Mouse (Mus musculus) neural tube, embryonic 12.5 days (tissue): ENCODE measurements around the gene Acsl4. TPM values are rescaled to one million over a fixed set of nuclear protein-coding genes. Genes with fewer than 3 reads are reported as not detected.
A peak's percentile ranks its signal among the peaks of the same experiment; 100 is the strongest.

Experiments
- ATAC-seq: fragments of 200-750 bp; cut with Nextera tagmentation; 2 replicates; pipeline ENCODE4 v1.8.0; 2017; ENCODE audit warnings: low read depth, mild to moderate bottlenecking, moderate TSS enrichment, moderate library complexity; ENCODE audit not compliant: low FRiP score
- H3K27ac ChIP-seq: fragments of 300-500 bp; sonication (generic); 2 replicates; pipeline ENCODE4 v1.5.1; 2016
- H3K27me3 ChIP-seq: fragments of 300-500 bp; sonication (generic); replicated peaks from 2 replicates; pipeline ENCODE4 v1.6.1; 2016; ENCODE audit warnings: mild to moderate bottlenecking
- H3K36me3 ChIP-seq: fragments of 300-500 bp; sonication (generic); 2 replicates; pipeline ENCODE4 v1.6.1; 2016; ENCODE audit warnings: mild to moderate bottlenecking
- H3K4me1 ChIP-seq: fragments of 300-500 bp; sonication (generic); 2 replicates; pipeline ENCODE4 v1.6.1; 2016
- H3K4me2 ChIP-seq: fragments of 300-500 bp; sonication (generic); replicated peaks from 2 replicates; pipeline ENCODE4 v1.6.1; 2016; ENCODE audit warnings: mild to moderate bottlenecking
- H3K4me3 ChIP-seq: fragments of 300-500 bp; sonication (generic); 2 replicates; pipeline ENCODE4 v1.5.1; 2016
- H3K9ac ChIP-seq: fragments of 300-500 bp; sonication (generic); 2 replicates; pipeline ENCODE4 v1.6.1; 2016; ENCODE audit warnings: mild to moderate bottlenecking
- H3K9me3 ChIP-seq: fragments of 300-500 bp; sonication (generic); 2 replicates; pipeline ENCODE4 v1.6.1; 2016; ENCODE audit warnings: mild to moderate bottlenecking
- WGBS: fragments of 180-500 bp; shearing (Covaris S2); methylation state at CpG from one replicate; pipeline ENCODE4 v1.1.7; 2016; 5-methylcytosine and 5-hydroxymethylcytosine counted together
- polyA plus RNA-seq: library from polyadenylated mRNA; unstranded; fragments of >200 nt; fragmentation: Nextera tagmentation; extraction: Ambion mirVana; gene quantifications from 2 replicates; pipeline ENCODE4 v1.2.1, GENCODE M21; 2016

Gene Acsl4
- polyA plus RNA-seq, 1 experiment from 2014 or later: 23.9 TPM

GRCm38 (mm10) chrX:142325760-142326159 is 64.6 kb downstream of the Acsl4 start:
- H3K4me1 ChIP-seq: no peaks in the 10 kb centered on the region
- 92% methylated on average over 2 of the region's 2 CpGs for WGBS
- no peak overlapping the region for H3K4me3 ChIP-seq
- no peak overlapping the region for H3K27ac ChIP-seq
- H3K9me3 ChIP-seq: no peaks in the 10 kb centered on the region
- no peaks in the 10 kb centered on the region; the same call in 1 of the 2 replicates for H3K36me3 ChIP-seq
- H3K4me2 ChIP-seq: no peak overlapping the region
- no peak overlapping the region for H3K9ac ChIP-seq
- no peak for ATAC-seq
- no peaks in the 10 kb centered on the region for H3K27me3 ChIP-seq

GRCm38 (mm10) chrX:142316106-142316505 is 74.2 kb downstream of the Acsl4 start:
- no peak overlapping the region for H3K9ac ChIP-seq
- H3K27me3 ChIP-seq: no peaks in the 10 kb centered on the region
- no peaks in the 10 kb centered on the region for H3K36me3 ChIP-seq
- ATAC-seq: no peak
- 75% methylated on average over 9 of the region's 9 CpGs for WGBS
- H3K4me1 ChIP-seq: no peaks in the 10 kb centered on the region
- H3K4me3 ChIP-seq: no peak overlapping the region
- H3K27ac ChIP-seq: no peak overlapping the region
- H3K9me3 ChIP-seq: no peaks in the 10 kb centered on the region
- no peak overlapping the region for H3K4me2 ChIP-seq

- Histone ChIP-seq H3K9me3 (no peaks in the 10 kb centered on the region), H3K4me1 (no peaks in the 10 kb centered on the region), H3K4me2 (no peak overlapping the region), H3K4me3 (no peak overlapping the region), H3K27ac (no peak overlapping the region), H3K9ac (no peak overlapping the region), H3K27me3 (no peaks in the 10 kb centered on the region), H3K36me3 (no peaks in the 10 kb centered on the region)
- 80% methylated on average over 8 of the region's 8 CpGs for WGBS
- no peak for ATAC-seq
Observed at GRCm38 (mm10) chrX:142315270-142315669, 75.1 kb downstream of the Acsl4 start.

- no peak overlapping the region for H3K27ac ChIP-seq
- no peaks in the 10 kb centered on the region for H3K4me1 ChIP-seq
- H3K4me2 ChIP-seq: no peak overlapping the region; the same call in 1 of the 2 replicates
- H3K9me3 ChIP-seq: no peaks in the 10 kb centered on the region
- no peaks in the 10 kb centered on the region for H3K27me3 ChIP-seq
- no peaks in the 10 kb centered on the region for H3K36me3 ChIP-seq
- H3K4me3 ChIP-seq: no peak overlapping the region
- no peak overlapping the region for H3K9ac ChIP-seq
- ATAC-seq: no peak; the same call in 1 of the 2 replicates
- WGBS: 54% methylated on average over 11 of the region's 11 CpGs
Observed at GRCm38 (mm10) chrX:142314307-142315024, 75.9 kb downstream of the Acsl4 start.

- H3K27me3 ChIP-seq: peaks cover 6% of the 10 kb centered on the region
- no peaks in the 10 kb centered on the region for H3K9me3 ChIP-seq
- no peak overlapping the region for H3K4me3 ChIP-seq
- H3K4me1 ChIP-seq: no peaks in the 10 kb centered on the region
- no peak overlapping the region for H3K27ac ChIP-seq
- 61% methylated on average over 5 of the region's 5 CpGs for WGBS
- ATAC-seq: no peak
- H3K36me3 ChIP-seq: no peaks in the 10 kb centered on the region
- H3K9ac ChIP-seq: no peak overlapping the region
- no peak overlapping the region for H3K4me2 ChIP-seq
Observed at GRCm38 (mm10) chrX:142310431-142310830, 79.9 kb downstream of the Acsl4 start.

- 27% methylated on average over 32 of the region's 33 CpGs for WGBS
- Histone ChIP-seq H3K27ac (no peak within 1 kb of the TSS), H3K27me3 (peaks cover 7% of the 10 kb centered on the region), H3K4me1 (no peaks in the 10 kb centered on the region), H3K36me3 (no peaks in the 10 kb centered on the region), H3K4me2 (peak within 1 kb of the TSS; percentile 59), H3K9ac (peak within 1 kb of the TSS; percentile 38; the same call in 1 of the 2 replicates), H3K4me3 (peak within 1 kb of the TSS; percentile 20), H3K9me3 (no peaks in the 10 kb centered on the region)
- peak; percentile 78 for ATAC-seq
Observed at GRCm38 (mm10) chrX:142305869-142306581, 84.3 kb downstream of the Acsl4 start, which contains the start of gene Kcne1l. Gene Kcne1l, minus strand, starts transcription at chrX:142306294.

GRCm38 (mm10) chrX:142305010-142305868 is 85.1 kb downstream of the Acsl4 start:
- H3K27me3 ChIP-seq: peaks cover 7% of the 10 kb centered on the region
- 32% methylated on average over 34 of the region's 35 CpGs for WGBS
- no peak overlapping the region for H3K27ac ChIP-seq

GRCm38 (mm10) chrX:142304592-142304991 is 85.7 kb downstream of the Acsl4 start:
- H3K4me1 ChIP-seq: no peaks in the 10 kb centered on the region
- peaks cover 7% of the 10 kb centered on the region for H3K27me3 ChIP-seq
- H3K36me3 ChIP-seq: no peaks in the 10 kb centered on the region
- no peak overlapping the region for H3K27ac ChIP-seq
- no peak overlapping the region for H3K4me3 ChIP-seq
- H3K9ac ChIP-seq: no peak overlapping the region
- no peak overlapping the region for H3K4me2 ChIP-seq
- no peaks in the 10 kb centered on the region for H3K9me3 ChIP-seq
- ATAC-seq: no peak

More at GRCm38 (mm10) chrX:142305010-142305868, 85.1 kb downstream of the Acsl4 start:
- no peaks in the 10 kb centered on the region for H3K4me1 ChIP-seq
- H3K4me3 ChIP-seq: peak overlapping the region; percentile 20
- peak overlapping the region; percentile 59 for H3K4me2 ChIP-seq
- no peaks in the 10 kb centered on the region for H3K9me3 ChIP-seq
- peak overlapping the region; percentile 38; the same call in 1 of the 2 replicates for H3K9ac ChIP-seq
- ATAC-seq: peak; percentile 81
- no peaks in the 10 kb centered on the region for H3K36me3 ChIP-seq

- H3K36me3 ChIP-seq: no peaks in the 10 kb centered on the region
- H3K4me2 ChIP-seq: no peak overlapping the region
- 62% methylated on average over 2 of the region's 2 CpGs for WGBS
- H3K4me3 ChIP-seq: no peak overlapping the region
- H3K9ac ChIP-seq: no peak overlapping the region
- H3K4me1 ChIP-seq: no peaks in the 10 kb centered on the region
- H3K9me3 ChIP-seq: no peaks in the 10 kb centered on the region
- H3K27ac ChIP-seq: no peak overlapping the region
- ATAC-seq: no peak
- H3K27me3 ChIP-seq: peaks cover 7% of the 10 kb centered on the region
Observed at GRCm38 (mm10) chrX:142303456-142303855, 86.9 kb downstream of the Acsl4 start.

- Histone ChIP-seq H3K9ac (no peak overlapping the region), H3K4me2 (no peak overlapping the region), H3K27ac (no peak overlapping the region), H3K9me3 (no peaks in the 10 kb centered on the region), H3K4me1 (no peaks in the 10 kb centered on the region), H3K27me3 (no peaks in the 10 kb centered on the region), H3K36me3 (no peaks in the 10 kb centered on the region), H3K4me3 (no peak overlapping the region)
- no peak for ATAC-seq
- WGBS: 71% methylated on average over 5 of the region's 5 CpGs
Observed at GRCm38 (mm10) chrX:142285905-142286304, 104.4 kb downstream of the Acsl4 start.

GRCm38 (mm10) chrX:142276573-142276972 is 113.8 kb downstream of the Acsl4 start:
- no peak overlapping the region for H3K4me2 ChIP-seq
- no peaks in the 10 kb centered on the region for H3K9me3 ChIP-seq
- no peaks in the 10 kb centered on the region for H3K36me3 ChIP-seq
- H3K4me3 ChIP-seq: no peak overlapping the region
- H3K27ac ChIP-seq: no peak overlapping the region
- WGBS: 70% methylated on average over 3 of the region's 3 CpGs
- no peak overlapping the region for H3K9ac ChIP-seq
- H3K27me3 ChIP-seq: peaks cover 5% of the 10 kb centered on the region; the same call in 1 of the 2 replicates
- ATAC-seq: no peak
- no peaks in the 10 kb centered on the region for H3K4me1 ChIP-seq

GRCm38 (mm10) chrX:142276031-142276430 is 114.3 kb downstream of the Acsl4 start:
- WGBS: 70% methylated on average over 3 of the region's 3 CpGs
- no peak overlapping the region for H3K4me2 ChIP-seq
- ATAC-seq: no peak
- H3K4me1 ChIP-seq: no peaks in the 10 kb centered on the region
- H3K9me3 ChIP-seq: no peaks in the 10 kb centered on the region
- no peak overlapping the region for H3K4me3 ChIP-seq
- H3K27me3 ChIP-seq: peaks cover 5% of the 10 kb centered on the region; the same call in 1 of the 2 replicates
- H3K36me3 ChIP-seq: no peaks in the 10 kb centered on the region
- H3K9ac ChIP-seq: no peak overlapping the region
- no peak overlapping the region for H3K27ac ChIP-seq
